Mouse (Mus musculus): Measurements from ENCODE around the gene Lbr.

- TF ChIP-seq MAFK (IDR thresholded peaks at IDR 0.05; ENCODE audit: insufficient read depth, low read depth, low read length) (no peak), HCFC1 (IDR thresholded peaks at IDR 0.05; ENCODE audit: borderline replicate concordance, insufficient read depth, low read length) (no peak), ZNF384 (IDR thresholded peaks at IDR 0.05; ENCODE audit: low read depth, low read length) (no peak), CHD2 (IDR thresholded peaks at IDR 0.05; ENCODE audit: low read depth, low read length) (no peak)
Measured at GRCm38 (mm10) chr1:181866429-181867280, 23.8 kb upstream of the Lbr start.
